Comparison of ENCODE assay signal across 12 mouse cellular contexts in genomic region chr13:52046700-52047099, GRCm38 (mm10).
A peak's percentile ranks its signal among the peaks of the same experiment; 100 is the strongest.
DNase-seq lines count a peak whose midpoint lies in the region; ATAC-seq and TF ChIP-seq lines count a peak whose summit lies in the region.
"Had no signal": no experiment of that assay in that cellular context is flagged by ENCODE, and none has a peak within 500 bp of the region (broad histone marks: within the 10 kb centered on the region; RNA-seq: fewer than 3 reads in every experiment).

No protein-coding gene starts in this region.

- WGBS in lung, postnatal 0 days: 40% methylated on average over 11 of the region's 11 CpGs
- 44% methylated on average over 11 of the region's 11 CpGs for WGBS in lung, adult 2 months
- WGBS in kidney, adult 2 months: 69% methylated on average over 11 of the region's 11 CpGs

- no peak overlapping the region for H3K4me3 ChIP-seq in lung, postnatal 0 days (ENCODE audit: low read depth, low read length)
- H3K4me3 ChIP-seq in lung, adult 2 months (replicated peaks; ENCODE audit: extremely low read depth, low read depth, low read length): no peak overlapping the region
- H3K4me3 ChIP-seq in kidney, adult 2 months (ENCODE audit: insufficient read depth, low read depth, low read length): no peak overlapping the region
- H3K4me3 ChIP-seq: embryonic facial prominence, embryonic 13.5 days; limb, embryonic 15.5 days; neural tube, embryonic 13.5 days had no signal

- peak overlapping the region; percentile 8; the same call in 1 of the 2 replicates for H3K4me2 ChIP-seq in lung, postnatal 0 days (replicated peaks; ENCODE audit: low read depth, low read length)
- H3K4me2 ChIP-seq: embryonic facial prominence, embryonic 13.5 days; limb, embryonic 15.5 days; neural tube, embryonic 13.5 days had no signal

- DNase-seq in gastrocnemius, postnatal 25 days: peak; percentile 43
- no peak for DNase-seq in gastrocnemius, adult 18-20 months (ENCODE audit: low spot score)
- no peak for DNase-seq in lung, postnatal 0 days (ENCODE audit: low spot score)
- no peak for DNase-seq in lung, adult 2 months
- peak; percentile 62 to 69 for DNase-seq in heart, adult 18-20 months
- DNase-seq in heart, postnatal 14 days: peak; percentile 34 to 41
- DNase-seq in adrenal gland, postnatal 36 days: no peak
- DNase-seq in kidney, adult 2 months: no peak
- DNase-seq: cerebellum, adult 9-11 months had no signal

- no peak for TF ChIP-seq EP300 in lung, postnatal 0 days (IDR thresholded peaks at IDR 0.05)

- no peaks in the 10 kb centered on the region for H3K36me3 ChIP-seq in lung, postnatal 0 days (ENCODE audit: insufficient read depth, low read length)
- H3K36me3 ChIP-seq in kidney, adult 2 months (ENCODE audit: control insufficient read depth, insufficient read depth, low read length): no peaks in the 10 kb centered on the region
- H3K36me3 ChIP-seq: embryonic facial prominence, embryonic 13.5 days; limb, embryonic 15.5 days; neural tube, embryonic 13.5 days had no signal

- no peaks in the 10 kb centered on the region for H3K27me3 ChIP-seq in lung, postnatal 0 days (replicated peaks; ENCODE audit: insufficient read depth, low read length)
- H3K27me3 ChIP-seq in kidney, adult 2 months (replicated peaks; ENCODE audit: control insufficient read depth, insufficient read depth, low read length): no peaks in the 10 kb centered on the region
- H3K27me3 ChIP-seq: embryonic facial prominence, embryonic 13.5 days; limb, embryonic 15.5 days; neural tube, embryonic 13.5 days had no signal

- no peak for ATAC-seq in lung, postnatal 0 days

- H3K9ac ChIP-seq in lung, postnatal 0 days (replicated peaks; ENCODE audit: low read depth): no peak overlapping the region
- H3K9ac ChIP-seq: embryonic facial prominence, embryonic 13.5 days; limb, embryonic 15.5 days; neural tube, embryonic 13.5 days had no signal

- intact Hi-C loops in heart, postnatal 14 days (cut with DNase I): loop anchor here (2.0 kb wide), 1 partner anchor 200 kb away; the partner anchor contains the start of gene Gadd45g

- TF ChIP-seq CTCF in lung, postnatal 0 days (IDR thresholded peaks at IDR 0.05): no peak
- TF ChIP-seq CTCF in lung, adult 2 months (IDR thresholded peaks at IDR 0.05; ENCODE audit: insufficient read depth, low read length): no peak
- TF ChIP-seq CTCF in kidney, adult 2 months (conservative IDR thresholded peaks at IDR 0.05; ENCODE audit: insufficient read depth, insufficient read length, low read depth, low read length): no peak

- no peak for TF ChIP-seq POLR2A in lung, adult 2 months (IDR thresholded peaks at IDR 0.05; ENCODE audit: borderline replicate concordance, extremely low read depth, low read depth, low read length)
- TF ChIP-seq POLR2A in kidney, adult 2 months (IDR thresholded peaks at IDR 0.05; ENCODE audit: low read depth, low read length): no peak

- H3K4me1 ChIP-seq in lung, postnatal 0 days (ENCODE audit: insufficient read depth, low read depth, low read length): peaks cover 4% of the 10 kb centered on the region; the same call in 1 of the 2 replicates
- peaks cover 5% of the 10 kb centered on the region for H3K4me1 ChIP-seq in lung, adult 2 months (ENCODE audit: control insufficient read depth, insufficient read depth, low read length)
- H3K4me1 ChIP-seq in kidney, adult 2 months (ENCODE audit: control insufficient read depth, insufficient read depth, low read length): peaks cover 3% of the 10 kb centered on the region; the same call in 1 of the 2 replicates

- H3K27ac ChIP-seq in lung, postnatal 0 days (ENCODE audit: low read length): no peak overlapping the region
- no peak overlapping the region for H3K27ac ChIP-seq in kidney, adult 2 months (ENCODE audit: insufficient read depth, low read depth, low read length)
- H3K27ac ChIP-seq: embryonic facial prominence, embryonic 13.5 days had no signal

- no peaks in the 10 kb centered on the region for H3K9me3 ChIP-seq in lung, postnatal 0 days (ENCODE audit: low read length)
- H3K9me3 ChIP-seq: embryonic facial prominence, embryonic 13.5 days; limb, embryonic 15.5 days; neural tube, embryonic 13.5 days had no signal

Comparison
In these comparisons a context has a peak if more than half of its experiments do, and no peak if none do; other contexts are left out.
1. DNase-seq: peak in gastrocnemius, postnatal 25 days (single experiment), heart, adult 18-20 months (2 of 2) and heart, postnatal 14 days (2 of 2); none in gastrocnemius, adult 18-20 months (single experiment), lung, postnatal 0 days (single experiment), lung, adult 2 months (single experiment), adrenal gland, postnatal 36 days (0 of 2) and kidney, adult 2 months (single experiment).